Mouse (Mus musculus) left cerebral cortex, adult 2 months (tissue): ENCODE measurements around the gene Ube2t. TPM values are rescaled to one million over a fixed set of nuclear protein-coding genes. Genes with fewer than 3 reads are reported as not detected.

Experiments used
- DNase-seq, 2 experiments: peaks; one replicate each; pipeline ENCODE4 v3.0.0; 2021 to 2022; ENCODE audit warnings: low spot score in 2 of 2, mixed read lengths in 1 of 2; ENCODE audit errors: extremely low spot score in 1 of 2
- H3K27ac ChIP-seq: fragments of 200-600 bp; 2 replicates; pipeline ENCODE4 v1.8.1; 2022
- H3K4me3 ChIP-seq: fragments of 200-600 bp; 2 replicates; pipeline ENCODE4 v1.8.1; 2022
- CTCF ChIP-seq: fragments of 200-600 bp; IDR thresholded peaks from 2 replicates; pipeline ENCODE4 v1.8.1; 2022; ENCODE audit warnings: antibody characterized with exemption, mild to moderate bottlenecking, moderate library complexity
- intact Hi-C: fragments of 180-260 bp; cut with DNase I; formaldehyde crosslinking; loops from one replicate; pipeline ENCODE4 v1.15.1; 2025
- total RNA-seq, 2 experiments: library from RNA; stranded (reverse); gene quantifications; 2 replicates each; pipeline ENCODE4 v1.2.3; 2021

The Ube2t gene
- total RNA-seq, 2 experiments from 2014 or later = 1.5 to 2.0 TPM

- Histone ChIP-seq H3K27ac (no peak overlapping the region), H3K4me3 (no peak overlapping the region)
- intact Hi-C loops = no loop called here
- no peak for DNase-seq
- TF ChIP-seq CTCF = no peak
Observed at GRCm38 (mm10) chr1:134996471-134996870, 34.1 kb downstream of the Ube2t start.

GRCm38 (mm10) chr1:134997568-134997967 lies 35.2 kb downstream of the Ube2t start:
- DNase-seq = no peak
- TF ChIP-seq CTCF = no peak
- intact Hi-C loops = no loop called here
- Histone ChIP-seq H3K27ac (no peak overlapping the region), H3K4me3 (no peak overlapping the region)

GRCm38 (mm10) chr1:134998231-134998630 lies 35.9 kb downstream of the Ube2t start:
- no peak overlapping the region for H3K4me3 ChIP-seq
- no peak for TF ChIP-seq CTCF
- intact Hi-C loops = no loop called here
- no peak for DNase-seq
- no peak overlapping the region for H3K27ac ChIP-seq

GRCm38 (mm10) chr1:135000527-135000926 lies 38.2 kb downstream of the Ube2t start:
- intact Hi-C loops = no loop called here
- TF ChIP-seq CTCF = no peak
- no peak overlapping the region for H3K4me3 ChIP-seq
- no peak overlapping the region for H3K27ac ChIP-seq
- no peak for DNase-seq

- intact Hi-C loops = no loop called here
- H3K27ac ChIP-seq = no peak overlapping the region
- H3K4me3 ChIP-seq = no peak overlapping the region
- DNase-seq = no peak
- no peak for TF ChIP-seq CTCF
Observed at GRCm38 (mm10) chr1:135003346-135003745, 41.0 kb downstream of the Ube2t start.

GRCm38 (mm10) chr1:135005696-135006095 lies 43.3 kb downstream of the Ube2t start:
- Histone ChIP-seq H3K4me3 (no peak overlapping the region), H3K27ac (no peak overlapping the region)
- TF ChIP-seq CTCF = no peak
- no peak for DNase-seq
- intact Hi-C loops = no loop called here

- intact Hi-C loops = no loop called here
- DNase-seq = no peak
- Histone ChIP-seq H3K27ac (no peak overlapping the region), H3K4me3 (no peak overlapping the region)
- TF ChIP-seq CTCF = no peak
Observed at GRCm38 (mm10) chr1:135009833-135010232, 47.5 kb downstream of the Ube2t start.

- intact Hi-C loops = no loop called here
- DNase-seq = no peak
- Histone ChIP-seq H3K27ac (no peak overlapping the region), H3K4me3 (no peak overlapping the region)
- TF ChIP-seq CTCF = no peak
Observed at GRCm38 (mm10) chr1:135011912-135012311, 49.5 kb downstream of the Ube2t start.

GRCm38 (mm10) chr1:135012472-135012871 lies 50.1 kb downstream of the Ube2t start:
- TF ChIP-seq CTCF = no peak
- Histone ChIP-seq H3K4me3 (no peak overlapping the region), H3K27ac (no peak overlapping the region)
- DNase-seq = no peak
- intact Hi-C loops = no loop called here

- H3K27ac ChIP-seq = no peak overlapping the region
- no peak for TF ChIP-seq CTCF
- intact Hi-C loops = no loop called here
- H3K4me3 ChIP-seq = no peak overlapping the region
- no peak for DNase-seq
Observed at GRCm38 (mm10) chr1:135014921-135015445, 52.6 kb downstream of the Ube2t start.

GRCm38 (mm10) chr1:135016907-135017655 lies 54.7 kb downstream of the Ube2t start:
- intact Hi-C loops = no loop called here
- Histone ChIP-seq H3K27ac (no peak overlapping the region), H3K4me3 (no peak overlapping the region)
- DNase-seq = no peak
- no peak for TF ChIP-seq CTCF

- no peak for TF ChIP-seq CTCF
- Histone ChIP-seq H3K4me3 (no peak overlapping the region), H3K27ac (no peak overlapping the region)
- intact Hi-C loops = no loop called here
- no peak for DNase-seq
Observed at GRCm38 (mm10) chr1:135017656-135018015, 55.3 kb downstream of the Ube2t start.
